Mouse (Mus musculus): Measurements from ENCODE around the gene Gm20695. TPM values are rescaled to one million over a fixed set of nuclear protein-coding genes. Genes with fewer than 3 reads are reported as not detected.

Gene Gm20695
- total RNA-seq, 2 experiments from 2014 or later, result not detected

- ATAC-seq (replicated peaks; ENCODE audit: low FRiP score, poor library complexity, severe bottlenecking), result no peak
These were observed 7.3 kb downstream of the Gm20695 start for GRCm38 (mm10) chr16:3891621-3892295.

GRCm38 (mm10) chr16:3893739-3894138 is 9.3 kb downstream of the Gm20695 start:
- no peak for ATAC-seq (replicated peaks; ENCODE audit: low FRiP score, poor library complexity, severe bottlenecking)

DNA sequence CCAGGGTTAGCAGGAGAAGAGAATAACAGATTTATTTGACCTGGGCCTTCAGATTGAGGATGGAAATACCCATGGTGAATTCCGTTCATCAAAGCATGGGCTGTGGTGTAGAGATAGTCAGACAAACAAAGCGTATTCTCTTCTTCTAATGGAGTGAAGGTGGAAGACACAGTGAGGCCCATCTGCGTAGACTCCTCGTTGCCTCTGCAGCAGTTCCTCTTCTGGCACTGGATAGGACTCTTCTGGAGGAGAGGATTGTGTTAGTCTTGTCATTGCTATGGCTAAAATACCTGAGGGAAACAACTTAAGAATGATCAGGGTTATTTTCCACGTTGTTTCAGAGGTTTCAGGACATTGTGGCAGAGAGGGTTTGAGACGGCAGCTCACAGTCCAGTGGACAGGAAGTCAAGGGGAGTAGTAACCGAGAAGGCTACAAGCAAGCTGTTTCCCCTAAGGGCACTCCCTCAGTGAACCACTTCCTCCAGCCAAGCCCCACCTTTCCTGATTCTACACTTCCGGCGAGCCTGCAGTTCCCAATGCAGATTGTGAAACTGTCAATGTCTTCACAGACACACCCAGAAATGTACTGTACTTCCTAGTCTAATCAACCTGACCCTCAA is 10.8 kb downstream of the Gm20695 start:
- peak; percentile 37; the same call in 1 of the 2 replicates for ATAC-seq (replicated peaks; ENCODE audit: low FRiP score, poor library complexity, severe bottlenecking)

DNA sequence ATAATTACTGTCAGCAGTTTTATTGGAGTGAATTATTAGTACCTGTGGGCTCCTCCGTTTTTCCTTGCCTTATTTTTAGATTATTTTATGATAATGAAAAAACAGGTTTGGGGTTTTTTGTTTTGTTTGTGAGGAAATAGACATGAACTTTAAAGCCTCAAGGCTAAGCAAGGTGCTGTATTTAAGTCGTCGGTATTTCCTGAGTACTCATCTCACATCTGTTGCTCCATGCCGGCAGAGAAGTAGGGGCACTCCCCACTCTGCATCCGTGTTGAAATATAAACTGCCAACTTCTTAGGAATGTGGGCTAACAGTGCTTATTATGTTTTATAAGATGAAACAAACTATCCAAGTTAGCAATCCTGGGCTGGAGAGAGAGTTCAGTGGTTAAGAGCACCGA is 11.6 kb downstream of the Gm20695 start:
- ATAC-seq (replicated peaks; ENCODE audit: low FRiP score, poor library complexity, severe bottlenecking), result no peak

DNA sequence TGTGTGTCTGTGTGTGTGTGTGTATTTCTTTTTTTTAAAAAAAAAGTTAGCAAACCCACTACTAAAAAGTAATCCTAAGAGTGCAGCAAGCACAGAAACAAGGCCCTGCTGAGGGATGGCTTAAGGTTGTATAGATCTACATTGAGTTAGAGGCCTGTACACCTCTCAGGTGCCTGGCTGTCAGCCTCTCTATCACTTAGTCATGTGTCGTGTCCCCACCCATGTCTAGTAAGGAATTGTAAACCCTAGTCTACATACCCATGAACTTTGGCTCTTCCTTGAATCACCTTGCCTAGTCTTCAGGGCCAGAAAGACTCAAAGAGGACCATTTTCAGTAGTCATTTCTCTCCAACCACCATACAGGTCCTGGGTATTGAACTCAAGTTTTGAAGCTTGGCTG is 12.1 kb downstream of the Gm20695 start:
- ATAC-seq (replicated peaks; ENCODE audit: low FRiP score, poor library complexity, severe bottlenecking), result no peak

DNA sequence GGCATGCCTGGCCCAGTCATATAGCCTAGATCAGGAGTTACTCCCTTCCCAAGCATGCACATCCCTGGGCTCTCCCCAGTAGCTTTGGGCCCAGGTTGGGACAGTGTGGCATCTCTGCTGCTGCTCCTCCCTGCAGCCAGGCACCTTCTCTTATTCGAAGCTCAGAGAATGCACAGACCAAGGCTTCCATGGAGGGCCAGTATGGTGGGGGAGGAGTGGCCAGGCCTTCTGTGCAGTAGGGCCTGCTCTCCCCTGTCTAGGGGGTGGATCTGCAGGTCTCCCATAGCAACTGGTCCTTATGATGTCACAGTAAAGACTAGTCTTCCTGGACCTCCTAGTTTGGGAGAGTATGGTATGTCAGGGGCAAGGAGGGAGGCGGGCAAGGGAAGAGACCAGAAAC is 23.0 kb downstream of the Gm20695 start:
- ATAC-seq (replicated peaks; ENCODE audit: low FRiP score, poor library complexity, severe bottlenecking), result no peak

- peak; percentile 95 for ATAC-seq (replicated peaks; ENCODE audit: low FRiP score, poor library complexity, severe bottlenecking)
These were observed 24.2 kb downstream of the Gm20695 start, which contains the start of the genes 1700037C18Rik and Cluap1 for GRCm38 (mm10) chr16:3908537-3909111. TSS of gene 1700037C18Rik (minus strand) at chr16:3908689. TSS of gene Cluap1 (plus strand) at chr16:3908801.

GRCm38 (mm10) chr16:3909118-3909517 is 24.7 kb downstream of the Gm20695 start:
- no peak for ATAC-seq (replicated peaks; ENCODE audit: low FRiP score, poor library complexity, severe bottlenecking)

- ATAC-seq (replicated peaks; ENCODE audit: low FRiP score, poor library complexity, severe bottlenecking), result no peak
These were observed 36.3 kb downstream of the Gm20695 start for GRCm38 (mm10) chr16:3920756-3921155.

GRCm38 (mm10) chr16:3923515-3923914 is 39.1 kb downstream of the Gm20695 start:
- ATAC-seq (replicated peaks; ENCODE audit: low FRiP score, poor library complexity, severe bottlenecking), result no peak

GRCm38 (mm10) chr16:3923966-3924365 is 39.5 kb downstream of the Gm20695 start:
- ATAC-seq (replicated peaks; ENCODE audit: low FRiP score, poor library complexity, severe bottlenecking), result no peak

GRCm38 (mm10) chr16:3928582-3928981 is 44.1 kb downstream of the Gm20695 start:
- no peak for ATAC-seq (replicated peaks; ENCODE audit: low FRiP score, poor library complexity, severe bottlenecking)

DNA sequence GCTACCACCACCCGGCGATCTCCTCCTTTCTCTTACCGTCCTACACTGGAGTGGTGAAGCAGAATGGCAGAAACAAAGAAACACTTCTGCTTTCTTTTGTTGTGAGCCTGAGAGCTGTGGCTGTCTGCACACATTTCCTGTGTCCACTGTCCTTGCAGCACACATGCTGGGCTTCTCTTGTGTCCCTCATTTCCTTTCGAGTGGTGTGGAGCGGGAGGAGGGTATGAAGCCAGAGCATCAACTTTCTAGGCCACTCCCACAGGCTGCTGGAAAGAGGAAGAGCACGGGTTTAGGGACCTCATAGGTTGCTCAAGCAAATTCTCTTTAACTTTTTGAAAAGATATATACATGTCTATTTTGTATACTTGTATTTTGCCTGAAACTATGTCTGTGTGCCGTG is 44.7 kb downstream of the Gm20695 start:
- ATAC-seq (replicated peaks; ENCODE audit: low FRiP score, poor library complexity, severe bottlenecking), result no peak

DNA sequence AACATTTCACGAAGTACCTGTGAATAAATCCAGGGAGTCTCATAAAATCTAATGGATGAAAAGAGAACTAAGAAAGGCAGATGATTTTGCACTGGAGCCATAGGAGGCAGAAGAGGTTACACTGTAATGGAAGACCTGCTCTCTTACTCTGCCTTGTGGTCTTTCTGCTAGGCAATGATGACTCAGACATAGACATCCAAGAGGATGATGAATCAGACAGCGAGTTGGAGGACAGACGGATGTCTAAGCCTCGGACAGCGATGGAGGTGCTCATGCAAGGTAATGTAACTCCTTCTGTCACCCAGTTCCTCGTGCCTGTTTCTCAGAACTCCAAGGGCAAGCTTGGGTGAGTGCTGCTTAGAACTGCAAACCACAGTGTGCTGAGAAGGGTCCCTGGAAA is 49.1 kb downstream of the Gm20695 start:
- no peak for ATAC-seq (replicated peaks; ENCODE audit: low FRiP score, poor library complexity, severe bottlenecking)

GRCm38 (mm10) chr16:3934091-3934490 is 49.6 kb downstream of the Gm20695 start:
- ATAC-seq (replicated peaks; ENCODE audit: low FRiP score, poor library complexity, severe bottlenecking), result no peak

GRCm38 (mm10) chr16:3934701-3935100 is 50.3 kb downstream of the Gm20695 start:
- no peak for ATAC-seq (replicated peaks; ENCODE audit: low FRiP score, poor library complexity, severe bottlenecking)

- no peak for ATAC-seq (replicated peaks; ENCODE audit: low FRiP score, poor library complexity, severe bottlenecking)
These were observed 66.7 kb downstream of the Gm20695 start for GRCm38 (mm10) chr16:3951141-3951540.

DNA sequence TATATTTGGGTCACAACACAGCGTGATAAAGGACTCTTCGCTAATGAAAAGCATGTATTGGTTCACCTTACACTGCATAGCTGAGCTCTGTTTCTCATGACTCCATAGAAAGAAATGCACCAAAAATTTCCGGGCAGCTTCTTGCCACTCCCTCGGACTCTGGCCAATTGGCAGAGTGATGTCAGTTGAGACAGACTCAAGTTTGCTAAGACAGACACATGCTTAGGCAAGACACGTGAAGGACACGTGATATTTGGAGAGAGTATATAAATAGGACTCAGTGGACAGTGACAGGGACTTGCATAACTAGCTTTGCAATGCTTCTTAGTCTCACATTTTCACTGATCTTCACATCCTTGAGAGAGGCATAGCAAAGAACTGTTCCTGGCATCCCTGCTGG is 71.9 kb downstream of the Gm20695 start:
- ATAC-seq (replicated peaks; ENCODE audit: low FRiP score, poor library complexity, severe bottlenecking), result no peak

- no peak for ATAC-seq (replicated peaks; ENCODE audit: low FRiP score, poor library complexity, severe bottlenecking)
These were observed 74.8 kb downstream of the Gm20695 start for GRCm38 (mm10) chr16:3959261-3959660.

DNA sequence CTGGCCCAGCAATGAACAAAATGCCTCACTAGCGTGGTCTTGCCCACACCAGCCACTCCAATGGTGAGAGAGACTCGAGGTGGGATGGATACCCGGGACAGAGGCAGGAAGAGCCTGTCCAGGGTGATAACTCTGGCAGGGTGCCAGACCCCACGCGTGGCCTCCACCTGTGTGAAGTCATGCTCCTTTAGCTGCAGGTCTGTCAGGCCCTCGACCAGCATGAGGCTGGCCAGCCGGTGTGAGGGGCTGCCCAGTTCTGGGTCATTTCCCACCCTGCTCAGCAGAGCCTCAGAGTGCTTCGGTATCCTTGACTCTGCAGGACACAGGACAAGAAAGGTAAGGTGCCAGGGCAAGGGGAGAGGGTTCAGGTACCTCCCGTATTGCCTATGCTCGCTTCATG is 80.5 kb downstream of the Gm20695 start:
- ATAC-seq (replicated peaks; ENCODE audit: low FRiP score, poor library complexity, severe bottlenecking), result no peak

GRCm38 (mm10) chr16:3965534-3965933 is 81.1 kb downstream of the Gm20695 start:
- ATAC-seq (replicated peaks; ENCODE audit: low FRiP score, poor library complexity, severe bottlenecking), result no peak
